Mouse (Mus musculus): ENCODE results near the gene Apol6. TPM values are rescaled to one million over a fixed set of nuclear protein-coding genes. Genes with fewer than 3 reads are reported as not detected.

Apol6 gene
- not detected in 2 replicates for polyA plus RNA-seq (2014; fragmentation: Nextera tagmentation; extraction: Ambion mirVana)

GRCm38 (mm10) chr15:77044597-77045320 lies at the start of gene Apol6:
Gene Apol6, plus strand, starts transcription at chr15:77044729.
- no peak within 1 kb of the TSS for H3K27ac ChIP-seq (ENCODE audit: low read depth, low read length)
- WGBS: 86% methylated on average over 12 of the region's 12 CpGs
- no peak within 1 kb of the TSS for H3K4me3 ChIP-seq (ENCODE audit: low read depth, low read length)
- no peak for ATAC-seq (ENCODE audit: insufficient read depth, low FRiP score, low TSS enrichment)
- no peak within 1 kb of the TSS for H3K9ac ChIP-seq (ENCODE audit: low read length)
- no peak within 1 kb of the TSS for H3K4me2 ChIP-seq (ENCODE audit: low read depth)
- H3K4me1 ChIP-seq (ENCODE audit: control insufficient read depth, insufficient read depth, low read length): no peaks in the 10 kb centered on the region
- H3K9me3 ChIP-seq (ENCODE audit: control insufficient read depth, low read length): no peaks in the 10 kb centered on the region
- H3K36me3 ChIP-seq (ENCODE audit: control insufficient read depth, insufficient read depth, low read length): no peaks in the 10 kb centered on the region
- DNase-seq (ENCODE audit: low spot score): no peak
- H3K27me3 ChIP-seq (ENCODE audit: control insufficient read depth, insufficient read depth, low read length): no peaks in the 10 kb centered on the region

GRCm38 (mm10) chr15:76998048-76998447 lies 46.5 kb upstream of the Apol6 start:
- H3K4me3 ChIP-seq (ENCODE audit: low read depth, low read length): no peak overlapping the region
- H3K9me3 ChIP-seq (ENCODE audit: control insufficient read depth, low read length): no peaks in the 10 kb centered on the region
- H3K4me2 ChIP-seq (ENCODE audit: low read depth): no peak overlapping the region
- ATAC-seq (ENCODE audit: insufficient read depth, low FRiP score, low TSS enrichment) (no peak), DNase-seq (ENCODE audit: low spot score) (no peak)
- 77% methylated on average over 2 of the region's 2 CpGs for WGBS
- H3K27me3 ChIP-seq (ENCODE audit: control insufficient read depth, insufficient read depth, low read length): no peaks in the 10 kb centered on the region
- no peak overlapping the region for H3K9ac ChIP-seq (ENCODE audit: low read length)
- H3K4me1 ChIP-seq (ENCODE audit: control insufficient read depth, insufficient read depth, low read length): no peaks in the 10 kb centered on the region
- H3K27ac ChIP-seq (ENCODE audit: low read depth, low read length): no peak overlapping the region
- H3K36me3 ChIP-seq (ENCODE audit: control insufficient read depth, insufficient read depth, low read length): no peaks in the 10 kb centered on the region

GRCm38 (mm10) chr15:76998878-76999588 lies 45.5 kb upstream of the Apol6 start:
- Histone ChIP-seq H3K9me3 (ENCODE audit: control insufficient read depth, low read length) (no peaks in the 10 kb centered on the region), H3K4me1 (ENCODE audit: control insufficient read depth, insufficient read depth, low read length) (no peaks in the 10 kb centered on the region), H3K27ac (ENCODE audit: low read depth, low read length) (no peak overlapping the region), H3K9ac (ENCODE audit: low read length) (no peak overlapping the region), H3K4me3 (ENCODE audit: low read depth, low read length) (no peak overlapping the region; the same call in 1 of the 2 replicates), H3K36me3 (ENCODE audit: control insufficient read depth, insufficient read depth, low read length) (no peaks in the 10 kb centered on the region), H3K27me3 (ENCODE audit: control insufficient read depth, insufficient read depth, low read length) (no peaks in the 10 kb centered on the region), H3K4me2 (ENCODE audit: low read depth) (no peak overlapping the region)
- DNase-seq (ENCODE audit: low spot score) (no peak), ATAC-seq (ENCODE audit: insufficient read depth, low FRiP score, low TSS enrichment) (no peak)
- WGBS: 58% methylated on average over 19 of the region's 21 CpGs

GRCm38 (mm10) chr15:77003173-77003867 lies 41.2 kb upstream of the Apol6 start:
- no peaks in the 10 kb centered on the region for H3K36me3 ChIP-seq (ENCODE audit: control insufficient read depth, insufficient read depth, low read length)
- ATAC-seq (ENCODE audit: insufficient read depth, low FRiP score, low TSS enrichment): no peak

GRCm38 (mm10) chr15:77003868-77004215 lies 40.7 kb upstream of the Apol6 start:
- Histone ChIP-seq H3K4me2 (ENCODE audit: low read depth) (no peak overlapping the region), H3K4me1 (ENCODE audit: control insufficient read depth, insufficient read depth, low read length) (no peaks in the 10 kb centered on the region), H3K36me3 (ENCODE audit: control insufficient read depth, insufficient read depth, low read length) (no peaks in the 10 kb centered on the region), H3K9me3 (ENCODE audit: control insufficient read depth, low read length) (no peaks in the 10 kb centered on the region), H3K27ac (ENCODE audit: low read depth, low read length) (no peak overlapping the region), H3K4me3 (ENCODE audit: low read depth, low read length) (no peak overlapping the region), H3K9ac (ENCODE audit: low read length) (no peak overlapping the region), H3K27me3 (ENCODE audit: control insufficient read depth, insufficient read depth, low read length) (no peaks in the 10 kb centered on the region)
- DNase-seq (ENCODE audit: low spot score) (peak; percentile 67), ATAC-seq (ENCODE audit: insufficient read depth, low FRiP score, low TSS enrichment) (no peak)
- 39% methylated on average over 3 of the region's 3 CpGs for WGBS

More at GRCm38 (mm10) chr15:77003173-77003867, 41.2 kb upstream of the Apol6 start:
- no peak overlapping the region for H3K27ac ChIP-seq (ENCODE audit: low read depth, low read length)
- WGBS: 85% methylated on average over 3 of the region's 3 CpGs
- no peaks in the 10 kb centered on the region for H3K27me3 ChIP-seq (ENCODE audit: control insufficient read depth, insufficient read depth, low read length)
- H3K9me3 ChIP-seq (ENCODE audit: control insufficient read depth, low read length): no peaks in the 10 kb centered on the region
- H3K4me3 ChIP-seq (ENCODE audit: low read depth, low read length): no peak overlapping the region
- no peak overlapping the region for H3K9ac ChIP-seq (ENCODE audit: low read length)
- no peak overlapping the region for H3K4me2 ChIP-seq (ENCODE audit: low read depth)
- DNase-seq (ENCODE audit: low spot score): no peak
- no peaks in the 10 kb centered on the region for H3K4me1 ChIP-seq (ENCODE audit: control insufficient read depth, insufficient read depth, low read length)

- ATAC-seq (ENCODE audit: insufficient read depth, low FRiP score, low TSS enrichment) (no peak), DNase-seq (ENCODE audit: low spot score) (no peak)
- no peak overlapping the region for H3K4me3 ChIP-seq (ENCODE audit: low read depth, low read length)
- no peak overlapping the region for H3K4me2 ChIP-seq (ENCODE audit: low read depth)
- H3K27ac ChIP-seq (ENCODE audit: low read depth, low read length): no peak overlapping the region
- no peaks in the 10 kb centered on the region for H3K36me3 ChIP-seq (ENCODE audit: control insufficient read depth, insufficient read depth, low read length)
- 90% methylated on average over 6 of the region's 6 CpGs for WGBS
- no peaks in the 10 kb centered on the region for H3K27me3 ChIP-seq (ENCODE audit: control insufficient read depth, insufficient read depth, low read length)
- H3K9ac ChIP-seq (ENCODE audit: low read length): no peak overlapping the region
- H3K4me1 ChIP-seq (ENCODE audit: control insufficient read depth, insufficient read depth, low read length): no peaks in the 10 kb centered on the region
- H3K9me3 ChIP-seq (ENCODE audit: control insufficient read depth, low read length): no peaks in the 10 kb centered on the region
These were observed 35.7 kb upstream of the Apol6 start for GRCm38 (mm10) chr15:77008851-77009250.

- no peak for ATAC-seq (ENCODE audit: insufficient read depth, low FRiP score, low TSS enrichment)
- Histone ChIP-seq H3K9me3 (ENCODE audit: control insufficient read depth, low read length) (no peaks in the 10 kb centered on the region), H3K4me3 (ENCODE audit: low read depth, low read length) (no peak overlapping the region), H3K4me1 (ENCODE audit: control insufficient read depth, insufficient read depth, low read length) (no peaks in the 10 kb centered on the region), H3K36me3 (ENCODE audit: control insufficient read depth, insufficient read depth, low read length) (no peaks in the 10 kb centered on the region), H3K9ac (ENCODE audit: low read length) (no peak overlapping the region), H3K4me2 (ENCODE audit: low read depth) (no peak overlapping the region), H3K27me3 (ENCODE audit: control insufficient read depth, insufficient read depth, low read length) (no peaks in the 10 kb centered on the region), H3K27ac (ENCODE audit: low read depth, low read length) (no peak overlapping the region; the same call in 1 of the 2 replicates)
- WGBS: 29% methylated on average over 15 of the region's 15 CpGs
- DNase-seq (ENCODE audit: low spot score): peak; percentile 32
These were observed 30.7 kb upstream of the Apol6 start for GRCm38 (mm10) chr15:77013753-77014241.

GRCm38 (mm10) chr15:77014431-77014830 lies 30.1 kb upstream of the Apol6 start:
- ATAC-seq (ENCODE audit: insufficient read depth, low FRiP score, low TSS enrichment) (no peak), DNase-seq (ENCODE audit: low spot score) (no peak)
- 0 out of 2 replicates have a peak overlapping the region, but pooled peaks have one; percentile 8 for H3K27ac ChIP-seq (ENCODE audit: low read depth, low read length)
- no peaks in the 10 kb centered on the region for H3K27me3 ChIP-seq (ENCODE audit: control insufficient read depth, insufficient read depth, low read length)
- H3K4me3 ChIP-seq (ENCODE audit: low read depth, low read length): no peak overlapping the region
- H3K9ac ChIP-seq (ENCODE audit: low read length): no peak overlapping the region
- 75% methylated on average over 6 of the region's 6 CpGs for WGBS
- H3K36me3 ChIP-seq (ENCODE audit: control insufficient read depth, insufficient read depth, low read length): no peaks in the 10 kb centered on the region
- H3K4me1 ChIP-seq (ENCODE audit: control insufficient read depth, insufficient read depth, low read length): no peaks in the 10 kb centered on the region
- no peaks in the 10 kb centered on the region for H3K9me3 ChIP-seq (ENCODE audit: control insufficient read depth, low read length)
- no peak overlapping the region for H3K4me2 ChIP-seq (ENCODE audit: low read depth)

All from neural tube, embryonic 11.5 days (tissue).